Mouse (Mus musculus) small intestine, adult 2 months (tissue): ENCODE measurements at regions not wholly inside any gene's neighbourhood (a gene's known extent, or its start where the extent isn't known, plus 50 kb on each side); places are given as distances from the start of the nearest gene placed in this dataset.

Source experiments
- H3K27ac ChIP-seq: fragments of 200-500 bp; 2 replicates; pipeline ENCODE4 v1.5.1; 2012; ENCODE audit warnings: low read depth, low read length, control low read depth, inconsistent platforms; ENCODE audit not compliant: insufficient read depth
- H3K27me3 ChIP-seq: fragments of 200-500 bp; 2 replicates; pipeline ENCODE4 v1.6.1; 2012; ENCODE audit warnings: mild to moderate bottlenecking, moderate library complexity, low read length, inconsistent platforms; ENCODE audit not compliant: control insufficient read depth, insufficient read depth
- H3K36me3 ChIP-seq: fragments of 200-500 bp; 2 replicates; pipeline ENCODE4 v1.6.1; 2012; ENCODE audit warnings: mild to moderate bottlenecking, low read length, control low read depth, inconsistent platforms; ENCODE audit not compliant: control insufficient read depth, insufficient read depth
- H3K4me1 ChIP-seq: fragments of 200-500 bp; 2 replicates; pipeline ENCODE4 v1.6.1; 2012; ENCODE audit warnings: low read length, inconsistent platforms, mixed read lengths; ENCODE audit not compliant: control insufficient read depth, insufficient read depth, insufficient read length
- H3K4me3 ChIP-seq: fragments of 200-500 bp; 2 replicates; pipeline ENCODE4 v1.5.1; 2012; ENCODE audit warnings: low read depth, mild to moderate bottlenecking, control low read depth, inconsistent platforms, low read length, moderate library complexity
- CTCF ChIP-seq: fragments of 200-500 bp; IDR thresholded peaks from 2 replicates; pipeline ENCODE4 v1.5.1; 2012; ENCODE audit warnings: low read depth, mild to moderate bottlenecking, control low read depth, inconsistent platforms, low read length, moderate library complexity, mixed read lengths; ENCODE audit not compliant: insufficient replicate concordance, insufficient read length; ENCODE audit errors: extremely low read depth
- POLR2A ChIP-seq: fragments of 200-500 bp; IDR thresholded peaks from 2 replicates; pipeline ENCODE4 v1.6.1; 2012; ENCODE audit warnings: low read depth, mild to moderate bottlenecking, control low read depth, inconsistent platforms, low read length, moderate library complexity
- WGBS: fragments of 180-500 bp; shearing (Covaris S2); methylation state at CpG from one replicate; pipeline ENCODE4 v1.1.7; 2018; 5-methylcytosine and 5-hydroxymethylcytosine counted together

GRCm38 (mm10) chr10:21446641-21447040, 69.5 kb downstream of the Aldh8a1 start:
- no peak overlapping the region for H3K4me3 ChIP-seq
- peaks cover 12% of the 10 kb centered on the region; the same call in 1 of the 2 replicates for H3K4me1 ChIP-seq
- WGBS, result 50% methylated on average over 12 of the region's 12 CpGs
- H3K27ac ChIP-seq, result no peak overlapping the region
- H3K27me3 ChIP-seq, result no peaks in the 10 kb centered on the region
- no peaks in the 10 kb centered on the region for H3K36me3 ChIP-seq
- TF ChIP-seq CTCF, result no peak
- TF ChIP-seq POLR2A, result no peak

- TF ChIP-seq CTCF, result no peak
- no peak for TF ChIP-seq POLR2A
- H3K27me3 ChIP-seq, result no peaks in the 10 kb centered on the region
- H3K27ac ChIP-seq, result peak overlapping the region; percentile 76
- peaks cover 12% of the 10 kb centered on the region; the same call in 1 of the 2 replicates for H3K4me1 ChIP-seq
- 28% methylated on average over 3 of the region's 3 CpGs for WGBS
- H3K4me3 ChIP-seq, result no peak overlapping the region
- H3K36me3 ChIP-seq, result no peaks in the 10 kb centered on the region
These were observed 71.0 kb downstream of the Aldh8a1 start for GRCm38 (mm10) chr10:21448132-21448531.

GRCm38 (mm10) chr10:21448942-21449341, 71.9 kb downstream of the Aldh8a1 start:
- Histone ChIP-seq H3K4me3 (no peak overlapping the region), H3K27me3 (no peaks in the 10 kb centered on the region), H3K27ac (no peak overlapping the region), H3K36me3 (no peaks in the 10 kb centered on the region), H3K4me1 (peaks cover 12% of the 10 kb centered on the region; the same call in 1 of the 2 replicates)
- WGBS, result 36% methylated on average over 5 of the region's 5 CpGs
- no peak for TF ChIP-seq POLR2A

GRCm38 (mm10) chr10:21452611-21453010, 75.5 kb downstream of the Aldh8a1 start:
- peaks cover 6% of the 10 kb centered on the region; the same call in 1 of the 2 replicates for H3K4me1 ChIP-seq
- 92% methylated on average over 2 of the region's 2 CpGs for WGBS
- TF ChIP-seq POLR2A, result no peak
- TF ChIP-seq CTCF, result no peak
- no peaks in the 10 kb centered on the region for H3K36me3 ChIP-seq
- H3K27me3 ChIP-seq, result no peaks in the 10 kb centered on the region
- no peak overlapping the region for H3K4me3 ChIP-seq
- no peak overlapping the region for H3K27ac ChIP-seq

- Histone ChIP-seq H3K27ac (no peak overlapping the region), H3K36me3 (no peaks in the 10 kb centered on the region), H3K27me3 (no peaks in the 10 kb centered on the region), H3K4me3 (no peak overlapping the region), H3K4me1 (peaks cover 1% of the 10 kb centered on the region; the same call in 1 of the 2 replicates)
- WGBS, result 73% methylated on average over 3 of the region's 3 CpGs
- TF ChIP-seq CTCF, result no peak
- no peak for TF ChIP-seq POLR2A
These were observed 76.4 kb downstream of the Aldh8a1 start for GRCm38 (mm10) chr10:21453527-21453926.

- no peak overlapping the region for H3K4me3 ChIP-seq
- no peak overlapping the region for H3K27ac ChIP-seq
- no peaks in the 10 kb centered on the region for H3K27me3 ChIP-seq
- H3K36me3 ChIP-seq, result no peaks in the 10 kb centered on the region
- H3K4me1 ChIP-seq, result no peaks in the 10 kb centered on the region; the same call in 1 of the 2 replicates
- WGBS, result 92% methylated on average over 5 of the region's 5 CpGs
- TF ChIP-seq CTCF (no peak), POLR2A (no peak)
These were observed 77.1 kb downstream of the Aldh8a1 start for GRCm38 (mm10) chr10:21454153-21454552.

- TF ChIP-seq CTCF (no peak), POLR2A (no peak)
- Histone ChIP-seq H3K27me3 (no peaks in the 10 kb centered on the region), H3K36me3 (no peaks in the 10 kb centered on the region), H3K4me3 (no peak overlapping the region), H3K4me1 (no peaks in the 10 kb centered on the region), H3K27ac (no peak overlapping the region)
- WGBS, result 51% methylated on average over 16 of the region's 16 CpGs
These were observed 77.7 kb downstream of the Aldh8a1 start for GRCm38 (mm10) chr10:21454757-21455156.
